Mouse (Mus musculus) thymus, postnatal 0 days (tissue): Measurements from ENCODE around the gene Leprot. TPM values are rescaled to one million over a fixed set of nuclear protein-coding genes. Genes with fewer than 3 reads are reported as not detected.

ENCODE experiments used
- DNase-seq: peaks from one replicate; pipeline ENCODE4 v3.0.0-alpha.2; 2015; ENCODE audit warnings: low spot score
- polyA plus RNA-seq: library from polyadenylated mRNA; unstranded; fragments of >200 nt; fragmentation: Nextera tagmentation; extraction: Ambion mirVana; gene quantifications from 2 replicates; pipeline ENCODE4 v1.2.1, GENCODE M21; 2015

Leprot gene
- 51.0 and 54.9 TPM in 2 replicates for polyA plus RNA-seq

DNA sequence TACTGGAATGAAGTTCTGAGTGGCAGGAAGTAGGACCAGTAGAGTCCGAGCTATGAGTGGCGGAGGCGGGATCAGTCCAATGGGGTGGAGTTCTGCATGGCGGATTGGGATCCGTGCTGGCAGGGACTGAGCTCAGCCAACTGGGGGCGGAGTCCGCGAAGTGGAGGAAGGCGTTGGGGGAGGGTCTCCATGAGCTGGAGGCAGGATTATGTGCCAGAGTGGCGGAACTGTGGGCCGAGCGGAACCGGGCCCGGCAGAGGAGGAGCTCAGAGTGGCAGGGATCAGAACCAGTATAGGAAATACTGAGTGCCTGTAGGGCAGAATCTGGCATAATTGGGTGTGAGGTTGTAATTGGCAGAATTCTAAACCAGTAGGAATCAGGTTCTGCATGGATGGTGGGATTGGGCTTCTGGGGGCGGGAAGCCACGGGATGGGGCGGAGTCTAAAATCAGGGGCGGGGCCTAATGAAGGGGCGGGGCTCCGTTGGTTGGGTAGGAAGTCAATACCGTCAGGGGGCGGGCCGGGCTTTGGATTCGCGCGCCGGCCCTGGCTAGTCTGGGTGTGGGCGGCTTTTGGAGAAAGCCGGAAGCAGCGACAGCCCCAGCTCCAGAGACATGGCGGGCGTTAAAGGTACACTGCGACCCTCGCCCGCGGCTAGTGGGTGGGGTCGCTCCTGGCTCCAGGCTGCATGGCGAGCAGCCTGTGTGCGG lies at the start of gene Leprot:
TSS of gene Leprot (plus strand) at position 523 of the 710 bp plus-strand sequence.
- peak; percentile 91 for DNase-seq

DNA sequence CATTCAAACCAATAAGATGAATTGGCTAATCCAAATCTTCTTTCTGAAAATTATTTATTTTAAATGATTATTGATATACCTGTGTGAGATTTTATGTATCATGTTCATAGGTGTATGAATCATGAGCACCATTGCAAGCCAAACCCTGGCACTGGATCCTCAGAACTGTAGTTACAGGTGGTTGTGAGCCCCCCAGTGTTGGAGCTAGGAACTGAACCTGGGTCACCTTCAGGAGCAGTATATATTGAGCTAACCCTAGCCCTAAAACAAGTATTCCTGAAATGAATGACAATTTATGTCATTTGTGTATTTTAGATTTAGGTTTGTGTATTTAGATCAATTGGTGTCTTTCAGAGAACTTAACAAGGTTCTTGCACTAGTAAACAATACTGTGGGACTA lies 45.8 kb upstream of the Leprot start:
- DNase-seq = peak; percentile 47

DNA sequence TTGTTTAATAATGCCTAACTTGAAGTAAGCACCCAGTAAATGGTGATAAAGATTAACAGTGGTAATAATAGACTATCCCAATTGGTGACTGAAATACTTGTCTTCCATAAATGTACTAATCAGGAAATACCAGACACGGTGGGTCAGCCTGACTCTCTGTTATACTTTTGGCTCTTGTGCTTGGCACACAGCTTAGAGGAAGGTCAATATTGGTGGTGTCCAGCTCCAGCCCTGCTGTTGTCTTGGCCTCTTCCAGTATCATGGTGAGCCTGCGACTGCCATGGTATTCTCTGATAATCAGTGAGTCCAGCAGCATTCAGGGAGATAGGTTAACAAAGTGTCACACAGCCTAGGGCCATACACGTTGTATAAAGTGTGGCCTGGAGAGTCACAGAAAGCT lies 43.9 kb upstream of the Leprot start:
- no peak for DNase-seq

DNA sequence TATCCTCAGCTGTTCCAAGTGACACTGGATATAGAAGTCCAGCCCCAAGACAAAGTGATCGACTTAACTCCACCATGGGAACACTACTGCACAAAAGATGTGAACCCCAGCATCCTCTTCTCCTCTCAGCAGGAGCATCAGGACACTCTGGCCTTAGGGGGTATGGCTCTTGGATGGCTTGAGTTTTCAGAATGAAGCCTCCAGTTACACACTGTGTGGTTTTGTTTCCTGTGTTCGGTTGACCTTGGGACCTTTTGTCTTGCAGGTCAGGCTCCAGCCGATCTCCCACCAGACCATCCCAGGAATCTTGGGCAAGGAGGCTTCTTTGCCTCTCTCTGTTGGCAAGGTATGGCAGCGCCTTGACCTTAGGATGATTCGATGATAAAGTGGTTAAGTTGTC lies 31.0 kb upstream of the Leprot start:
- DNase-seq = no peak

DNA sequence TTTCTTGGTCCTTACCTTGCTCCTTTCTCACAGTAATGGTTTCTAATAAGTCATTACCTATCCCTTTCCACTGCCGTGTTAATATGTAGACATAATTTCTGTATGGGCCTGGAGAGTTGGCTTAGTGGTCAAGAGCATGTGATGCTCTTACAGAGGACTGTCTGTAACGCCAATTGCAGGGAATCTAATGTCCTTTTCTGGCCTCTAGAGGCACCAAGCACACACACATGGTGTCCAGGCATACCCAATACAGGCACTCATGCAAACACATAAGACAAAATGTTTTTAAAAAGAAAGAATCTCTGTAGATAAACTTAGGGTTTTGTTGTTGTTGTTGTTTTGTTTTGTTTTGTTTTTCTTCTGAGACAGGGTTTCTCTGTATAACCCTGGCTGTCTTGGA lies 29.8 kb upstream of the Leprot start:
- no peak for DNase-seq

DNA sequence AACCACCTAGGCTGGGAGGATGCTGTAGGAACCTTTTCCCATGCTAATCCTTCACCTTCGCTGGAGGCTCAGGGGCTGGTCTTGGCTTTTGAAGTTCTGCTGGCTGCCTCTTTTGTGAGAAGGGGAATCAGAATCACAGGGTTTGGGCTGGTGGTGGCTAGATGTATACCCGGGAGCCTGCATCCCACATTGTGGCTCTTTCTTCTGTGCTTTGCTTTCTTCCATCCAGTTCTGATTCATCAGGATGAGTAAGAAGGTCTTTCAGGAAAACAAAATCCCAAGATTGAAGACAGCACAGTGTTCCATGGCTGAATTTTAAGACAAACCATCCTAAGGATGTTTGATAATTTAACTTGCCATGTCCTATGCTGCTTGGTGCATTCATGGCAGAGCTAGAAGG lies 27.3 kb upstream of the Leprot start:
- no peak for DNase-seq

DNA sequence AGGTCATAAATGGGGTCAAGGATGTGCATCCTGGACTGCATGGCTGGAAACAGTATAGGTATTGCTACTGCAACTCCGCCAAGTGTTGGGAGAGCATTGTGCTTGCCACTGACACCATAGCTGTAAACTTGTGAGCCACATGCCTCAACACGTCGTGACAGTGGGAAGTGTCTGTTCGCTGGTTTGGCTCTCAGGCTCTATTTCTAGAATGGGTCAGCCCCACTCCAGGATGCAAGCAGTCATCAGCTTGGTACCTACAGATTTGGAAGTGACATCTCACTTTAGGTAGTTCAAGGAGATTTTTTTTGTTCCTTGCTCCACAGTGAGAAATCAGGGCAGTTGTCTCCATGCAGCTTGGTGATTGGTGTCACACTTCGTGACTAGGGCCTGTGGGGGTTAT lies 26.3 kb upstream of the Leprot start:
- DNase-seq = no peak

DNA sequence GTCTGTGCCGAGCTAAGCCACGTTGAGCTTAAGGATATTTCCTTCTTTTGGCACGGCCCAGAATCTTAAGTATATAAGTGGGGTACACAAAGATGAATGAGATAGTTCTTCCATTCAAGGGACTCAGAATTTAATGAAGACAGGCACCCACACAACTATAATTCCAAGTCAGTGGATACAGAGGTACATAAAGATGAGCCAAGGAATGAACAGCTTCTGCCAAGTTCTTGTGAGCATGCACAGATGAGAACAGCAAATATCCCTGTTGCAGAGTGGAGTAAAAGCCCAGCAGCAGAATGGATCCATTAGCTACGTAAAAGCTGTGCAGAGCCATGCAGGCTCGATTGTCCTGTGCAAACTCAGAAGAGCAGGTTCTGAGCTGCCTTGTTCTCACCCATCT lies 22.2 kb upstream of the Leprot start:
- no peak for DNase-seq

DNA sequence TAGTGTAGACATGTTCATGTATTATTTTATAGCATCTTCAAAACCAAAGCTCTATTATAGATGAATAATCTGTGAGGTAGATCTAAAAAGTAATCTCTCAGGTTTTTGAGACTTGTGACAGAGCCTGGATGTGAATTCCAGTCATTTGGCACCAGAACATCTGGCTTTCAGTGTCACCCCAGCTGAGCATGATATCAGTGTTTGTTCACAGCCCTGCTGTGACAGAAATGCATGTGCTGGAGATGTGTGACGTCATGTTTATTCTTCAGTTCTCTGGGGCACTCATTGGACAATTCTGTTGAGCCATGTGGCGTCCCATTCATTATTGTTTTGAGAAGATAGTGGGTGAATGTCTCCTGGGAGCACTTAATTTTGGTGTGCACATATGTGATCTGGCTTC lies 11.9 kb upstream of the Leprot start:
- no peak for DNase-seq

DNA sequence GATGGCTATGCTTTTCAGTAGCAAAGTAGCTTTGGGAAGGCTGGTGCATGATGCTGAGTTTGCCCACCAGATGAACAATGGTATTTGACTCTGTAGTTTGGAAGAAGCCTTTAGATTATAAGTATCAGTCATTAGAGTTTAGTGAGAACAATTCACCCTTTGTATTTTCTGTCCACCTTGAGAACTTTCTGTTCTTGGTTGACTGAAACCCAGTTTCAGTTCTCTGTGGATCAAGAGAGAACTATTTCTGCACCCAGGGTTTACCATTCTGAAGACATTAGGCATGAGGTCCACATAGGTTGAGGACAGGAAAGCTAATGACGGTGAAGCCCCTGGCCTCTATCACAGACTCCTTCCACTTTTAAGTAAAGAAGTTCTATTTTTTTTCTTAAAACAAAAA lies 10.0 kb upstream of the Leprot start:
- DNase-seq = no peak

DNA sequence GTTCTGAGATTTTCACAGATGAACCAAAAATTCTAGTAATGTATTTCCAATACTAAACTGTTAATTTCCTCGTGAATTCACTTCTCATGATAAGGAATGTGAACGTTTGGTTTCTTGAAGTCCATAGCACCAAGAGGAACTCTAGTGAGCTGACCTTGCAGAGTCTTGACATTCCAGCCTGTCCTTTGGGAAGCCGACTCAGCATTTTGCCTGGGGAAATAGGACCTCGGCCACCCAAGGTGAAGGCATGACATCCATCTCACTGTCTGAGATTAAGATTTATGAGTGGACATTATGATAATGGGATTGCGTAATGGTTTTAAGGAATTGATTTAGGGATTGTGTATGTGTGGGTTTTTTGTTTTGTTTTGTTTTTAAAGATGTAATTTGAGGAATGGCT lies 6.9 kb upstream of the Leprot start:
- no peak for DNase-seq

DNA sequence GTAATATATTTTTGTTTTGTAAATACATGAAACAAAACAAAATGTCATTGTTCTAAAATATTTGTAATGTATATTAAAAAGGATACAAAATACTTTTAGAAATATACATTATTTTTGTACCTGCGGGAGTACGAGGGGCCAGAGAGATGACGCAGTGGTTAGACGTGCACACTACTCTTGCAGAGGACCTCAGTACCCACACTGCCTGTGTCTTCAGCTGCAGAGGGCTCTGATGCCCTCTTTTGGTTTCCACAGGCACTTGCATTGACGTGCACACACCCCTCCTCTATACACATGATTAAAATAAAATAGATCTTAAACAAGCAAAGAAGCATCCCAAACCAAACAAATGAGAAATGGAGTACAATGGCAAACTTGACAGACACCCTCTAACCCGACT lies 4.8 kb upstream of the Leprot start:
- no peak for DNase-seq

DNA sequence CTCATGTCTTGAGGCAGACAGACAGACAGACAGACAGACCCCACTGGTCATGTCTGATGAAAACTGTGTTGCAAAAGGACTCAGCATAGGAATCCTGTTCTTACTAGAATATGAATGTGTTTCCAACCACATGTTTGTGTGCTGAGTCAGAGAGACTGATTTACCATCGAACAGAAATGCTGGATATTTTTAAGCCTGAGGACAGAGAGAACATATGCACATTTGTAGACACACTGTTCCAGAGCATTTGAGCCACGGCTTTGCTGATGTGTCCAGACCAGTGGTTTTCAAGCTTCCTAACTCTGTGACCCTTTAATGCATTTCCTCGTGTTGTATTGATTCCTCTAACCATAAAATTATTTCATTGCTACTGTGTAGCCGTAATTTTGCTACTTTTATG lies 4.3 kb upstream of the Leprot start:
- no peak for DNase-seq

DNA sequence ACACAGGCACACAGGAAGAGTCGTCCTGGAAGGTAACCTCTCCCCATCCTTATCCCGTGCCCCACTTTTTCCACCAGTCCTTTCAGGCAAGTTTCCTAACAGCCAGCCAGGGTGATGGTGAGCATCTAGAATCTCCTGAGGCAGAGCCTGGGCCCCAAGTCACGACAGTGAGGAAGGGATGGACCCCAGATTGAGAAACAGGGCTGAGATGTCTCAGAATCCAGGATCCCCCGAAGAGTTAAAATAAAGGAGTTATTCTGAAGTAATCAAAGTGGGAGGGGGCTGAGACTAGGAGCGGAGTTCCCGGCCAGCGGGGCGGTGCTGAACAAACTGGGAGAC lies 692 bp upstream of the Leprot start:
- no peak for DNase-seq

DNA sequence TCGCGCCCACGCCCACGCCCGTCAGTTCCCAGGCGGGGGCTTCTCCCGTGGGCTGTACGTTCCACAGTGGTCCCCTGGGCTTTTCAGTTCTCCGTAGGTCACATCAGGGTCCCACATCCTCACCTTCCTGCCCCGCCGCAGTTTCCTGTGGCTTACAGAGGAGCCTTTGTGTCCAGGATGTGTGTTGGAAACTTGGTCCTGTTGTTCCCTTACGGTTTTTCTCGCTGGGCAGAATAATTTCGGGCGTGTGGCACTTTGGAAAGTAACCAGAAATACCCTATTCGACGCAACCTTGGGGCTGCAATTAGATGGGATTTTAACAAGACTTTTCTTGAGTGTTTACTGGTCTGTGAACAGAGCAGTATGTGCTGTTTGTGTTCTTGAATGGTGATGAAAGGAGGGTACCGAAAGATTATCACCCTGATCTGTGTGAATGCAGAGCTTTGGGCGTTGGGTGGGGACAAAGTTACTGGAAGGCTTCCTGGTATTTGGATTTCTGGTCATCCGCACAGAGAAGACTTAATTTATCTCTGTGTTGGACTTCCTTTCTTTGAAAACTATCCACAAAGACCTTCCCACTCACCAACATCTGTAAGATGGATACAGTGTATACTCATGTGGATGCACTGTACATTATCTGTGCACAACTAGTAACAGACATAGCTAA lies 591 bp downstream of the Leprot start:
- DNase-seq = peak; percentile 62

DNA sequence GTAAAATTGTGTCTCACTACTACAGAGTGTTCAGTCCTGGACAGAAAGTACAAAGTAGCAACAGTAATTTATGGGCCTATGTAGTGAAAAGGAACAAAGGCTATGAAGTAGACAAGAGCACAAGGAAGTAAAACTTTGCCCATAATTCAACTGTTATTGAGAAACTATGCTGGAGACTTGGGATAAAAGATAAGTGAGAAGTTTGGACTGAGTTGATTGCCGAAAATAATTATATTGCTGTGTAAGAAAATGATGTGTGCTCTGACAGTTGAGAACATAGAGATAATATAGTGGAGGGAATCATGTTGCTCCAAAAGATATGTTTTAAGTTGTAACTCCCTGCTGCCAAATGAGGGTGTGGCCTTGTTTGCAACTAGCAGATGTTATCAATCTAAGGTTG lies 1.2 kb downstream of the Leprot start:
- no peak for DNase-seq

DNA sequence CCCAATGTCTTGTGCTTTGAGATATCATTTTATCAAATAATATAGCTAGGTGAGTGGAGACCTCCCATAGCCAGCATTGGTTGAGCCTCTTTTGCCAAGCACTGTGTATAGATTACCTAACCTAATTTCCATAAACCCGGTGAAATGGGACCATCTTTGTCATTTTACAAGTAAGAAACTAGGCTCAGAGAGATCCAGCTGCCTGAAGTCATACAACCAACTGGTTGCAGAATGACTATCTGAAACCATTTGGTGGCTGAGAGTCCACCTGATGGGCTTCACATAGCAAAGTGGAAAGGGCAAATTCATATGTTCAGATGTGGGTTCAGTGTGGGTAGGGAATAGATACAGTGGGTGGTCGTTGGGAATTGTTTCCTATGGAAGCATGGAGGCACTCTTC lies 3.4 kb downstream of the Leprot start:
- no peak for DNase-seq

DNA sequence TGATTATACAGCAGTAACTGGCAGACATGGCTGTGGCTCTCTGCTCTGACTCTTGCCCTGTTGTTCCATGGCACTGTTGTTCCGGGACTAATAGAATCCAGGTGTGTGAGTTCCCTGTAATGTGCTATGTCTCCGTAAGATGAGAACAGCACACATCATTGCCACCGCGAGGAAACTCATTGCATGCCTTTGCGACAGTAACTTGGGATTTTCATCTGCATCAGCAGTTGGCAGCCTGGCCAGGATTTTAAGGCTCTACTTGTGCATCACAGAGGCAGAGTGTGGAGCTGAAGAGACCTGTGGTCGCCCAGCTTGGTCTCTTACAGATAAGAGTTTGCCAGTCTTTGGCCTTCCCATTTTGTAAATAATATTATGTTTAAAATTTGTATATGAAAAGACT lies 6.7 kb downstream of the Leprot start:
- no peak for DNase-seq

DNA sequence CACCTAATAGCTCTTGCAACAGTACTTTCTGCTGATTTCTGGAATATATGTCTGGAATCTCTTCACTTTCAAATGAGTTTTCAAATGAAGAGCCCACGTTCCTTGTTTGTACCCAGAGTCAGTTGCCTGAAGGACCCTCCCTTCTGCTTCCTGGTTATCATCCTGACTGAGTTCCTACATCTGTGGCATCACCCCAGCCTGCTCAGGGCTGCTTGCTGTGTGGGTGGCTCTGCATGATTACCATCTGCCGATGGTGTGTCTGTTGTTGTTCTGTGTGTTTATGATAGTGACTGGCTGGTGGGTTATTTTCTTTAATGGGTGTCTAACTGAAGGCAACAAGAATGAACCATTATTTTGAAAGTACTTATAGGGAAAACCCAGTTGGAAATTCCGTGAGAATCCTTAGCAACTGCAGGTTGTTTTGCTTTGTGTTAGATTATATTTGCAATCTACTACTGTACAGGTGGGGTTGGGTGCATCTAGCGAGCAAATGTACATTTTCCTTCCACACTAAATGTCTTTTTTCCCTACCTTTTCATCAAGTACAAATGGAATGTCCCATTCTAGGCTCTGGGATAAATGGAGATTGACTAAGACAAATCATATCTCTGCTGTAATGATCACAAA lies 7.4 kb downstream of the Leprot start:
- no peak for DNase-seq

DNA sequence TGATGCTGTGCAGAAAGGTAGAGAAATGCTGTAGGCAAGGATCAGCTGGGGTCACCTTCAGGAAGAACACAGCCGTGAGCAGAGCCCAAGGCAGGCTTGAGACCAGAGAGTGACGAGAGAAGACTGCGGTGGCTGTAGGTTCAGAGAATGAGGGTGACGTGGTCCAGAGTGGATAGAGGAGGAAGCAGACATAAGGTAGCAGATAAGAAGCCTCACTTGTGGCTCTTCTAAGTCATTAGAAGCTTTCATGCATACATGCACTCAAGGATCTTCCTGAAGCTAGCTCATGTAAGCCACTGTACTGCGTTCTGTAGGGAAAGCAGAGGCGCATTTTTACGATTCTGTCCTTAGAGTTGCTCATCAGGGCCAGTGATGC lies 7.9 kb downstream of the Leprot start:
- no peak for DNase-seq

DNA sequence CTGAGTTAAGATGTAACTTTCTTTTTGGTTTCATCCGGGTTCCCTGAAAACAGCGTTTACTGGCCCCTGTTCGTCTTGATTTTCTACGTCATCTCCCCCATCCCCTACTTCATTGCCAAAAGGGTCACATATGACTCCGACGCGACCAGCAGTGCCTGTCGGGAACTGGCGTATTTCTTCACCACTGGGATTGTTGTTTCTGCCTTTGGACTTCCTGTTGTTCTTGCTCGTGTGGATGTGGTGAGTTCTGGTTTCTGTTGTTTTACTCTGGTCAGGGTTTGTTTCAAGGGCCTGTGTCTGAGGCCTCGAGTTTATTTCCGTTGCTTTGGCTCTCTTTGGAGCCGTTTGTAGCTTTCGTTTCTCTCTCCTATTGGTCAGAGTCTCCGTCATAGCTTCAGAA lies 8.5 kb downstream of the Leprot start:
- no peak for DNase-seq

DNA sequence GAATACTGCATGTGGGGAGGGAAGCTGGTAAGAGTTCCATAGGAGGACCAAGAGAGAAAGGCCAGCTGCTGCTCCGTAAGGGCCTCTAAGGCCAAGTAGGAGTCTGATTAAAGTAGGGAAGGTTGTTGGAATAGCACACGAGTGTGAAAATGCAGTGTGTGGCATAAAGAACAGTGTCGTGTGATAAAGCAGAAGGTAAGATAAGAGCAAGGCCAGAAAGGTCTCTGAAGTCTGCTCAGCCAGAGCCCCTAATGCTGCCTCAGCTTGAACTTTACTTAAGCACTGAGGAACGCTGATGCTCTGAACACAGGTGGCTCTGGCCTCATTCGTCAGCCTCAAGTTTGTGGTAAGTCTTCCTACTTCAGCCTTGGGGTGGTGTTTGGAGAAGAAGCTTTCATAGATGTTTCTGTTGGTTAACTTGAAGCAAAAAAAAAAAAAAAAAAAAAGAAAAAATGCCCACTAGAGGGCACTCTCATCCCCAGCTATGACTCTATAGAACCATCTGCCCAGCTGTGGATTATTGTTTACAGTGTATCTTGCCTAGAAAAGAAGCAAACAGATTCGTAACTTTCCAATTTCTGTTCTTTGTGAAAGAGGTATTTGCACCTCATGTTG lies 9.5 kb downstream of the Leprot start:
- peak; percentile 51 for DNase-seq
